ENCODE assay signal across 18 mouse cellular contexts in the genomic region with DNA sequence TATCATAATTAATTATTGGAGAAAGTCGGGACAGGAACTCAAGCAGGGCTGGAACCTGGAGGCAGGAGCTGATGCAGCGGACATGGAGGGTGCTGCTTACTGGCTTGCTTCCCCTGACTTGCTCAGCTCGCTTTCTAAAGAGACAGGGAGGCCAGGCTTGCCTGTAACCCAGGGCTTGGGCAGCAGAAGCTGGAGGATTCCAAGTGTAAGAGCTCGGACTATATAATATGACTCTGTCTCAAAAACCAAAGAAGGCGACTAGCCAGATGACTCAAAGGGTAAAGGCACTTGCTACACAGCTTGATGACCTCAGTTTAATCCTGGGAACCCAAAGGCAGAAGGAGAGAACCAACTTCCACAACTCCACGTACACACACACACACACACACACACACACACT. TPM values are rescaled to one million over a fixed set of nuclear protein-coding genes. Genes with fewer than 3 reads are reported as not detected.
DNase-seq lines count a peak whose midpoint lies in the region; ATAC-seq and TF ChIP-seq lines count a peak whose summit lies in the region.
"Had no signal": no experiment of that assay in that cellular context is flagged by ENCODE, and none has a peak within 500 bp of the region (broad histone marks: within the 10 kb centered on the region; RNA-seq: fewer than 3 reads in every experiment).

No protein-coding gene starts in this region.

- H3K9me3 ChIP-seq in hindbrain, embryonic 12.5 days (replicated peaks), result no peaks in the 10 kb centered on the region
- no peaks in the 10 kb centered on the region for H3K9me3 ChIP-seq in hindbrain, postnatal 0 days (ENCODE audit: low read length)
- H3K9me3 ChIP-seq in forebrain, embryonic 14.5 days (replicated peaks; ENCODE audit: control insufficient read depth, low read length), result no peaks in the 10 kb centered on the region
- H3K9me3 ChIP-seq: megakaryocyte, embryonic 14.5 days had no signal

- no peak for ATAC-seq in hindbrain, embryonic 12.5 days (ENCODE audit: low FRiP score)
- no peak for ATAC-seq in hindbrain, postnatal 0 days
- peak; percentile 27; the same call in 1 of the 2 replicates for ATAC-seq in forebrain, embryonic 14.5 days
- ATAC-seq: lung, postnatal 0 days had no signal

- H3K4me2 ChIP-seq in hindbrain, embryonic 12.5 days (replicated peaks), result no peak overlapping the region
- no peak overlapping the region for H3K4me2 ChIP-seq in hindbrain, postnatal 0 days (ENCODE audit: low read depth, low read length)
- H3K4me2 ChIP-seq in forebrain, embryonic 14.5 days (ENCODE audit: low read length), result no peak overlapping the region
- H3K4me2 ChIP-seq: liver, embryonic 11.5 days had no signal

- peak; percentile 74 for DNase-seq in heart, adult 11 months
- no peak for DNase-seq in heart, adult 9 months (ENCODE audit: low spot score in 2 of 2)
- no peak for DNase-seq in hindbrain, postnatal 0 days (ENCODE audit: low spot score)
- peak; percentile 64 for DNase-seq in 3T3-L1 (ENCODE audit: low read depth, low spot score)
- DNase-seq in forebrain, embryonic 14.5 days (ENCODE audit: low spot score), result no peak
- DNase-seq in right cerebral cortex, postnatal 4 days, result no peak
- DNase-seq in adrenal gland, postnatal 4 days (ENCODE audit: low spot score in 2 of 2), result no peak
- DNase-seq: cerebellum, adult 2 months; kidney, adult 8-10 months had no signal

- H3K27me3 ChIP-seq in hindbrain, embryonic 12.5 days, result no peaks in the 10 kb centered on the region
- no peaks in the 10 kb centered on the region for H3K27me3 ChIP-seq in hindbrain, postnatal 0 days (ENCODE audit: insufficient read depth, low read length)
- H3K27me3 ChIP-seq in forebrain, embryonic 14.5 days (replicated peaks; ENCODE audit: control insufficient read depth, insufficient read depth, low read length), result no peaks in the 10 kb centered on the region
- H3K27me3 ChIP-seq: megakaryocyte, embryonic 14.5 days had no signal

- 0 out of 2 replicates have a peak overlapping the region, but pooled peaks have one; percentile 18 for H3K27ac ChIP-seq in hindbrain, embryonic 12.5 days
- no peak overlapping the region for H3K27ac ChIP-seq in hindbrain, postnatal 0 days
- H3K27ac ChIP-seq in forebrain, embryonic 14.5 days (ENCODE audit: low read depth, low read length), result peak overlapping the region; percentile 56; the same call in 1 of the 2 replicates

- no peak overlapping the region for H3K4me3 ChIP-seq in hindbrain, embryonic 12.5 days
- no peak overlapping the region for H3K4me3 ChIP-seq in hindbrain, postnatal 0 days (ENCODE audit: low read length)
- H3K4me3 ChIP-seq in forebrain, embryonic 14.5 days (ENCODE audit: low read depth, low read length), result no peak overlapping the region
- H3K4me3 ChIP-seq: megakaryocyte, embryonic 14.5 days had no signal

- H3K36me3 ChIP-seq in hindbrain, embryonic 12.5 days, result no peaks in the 10 kb centered on the region
- H3K36me3 ChIP-seq in hindbrain, postnatal 0 days (ENCODE audit: insufficient read depth, low read length), result no peaks in the 10 kb centered on the region
- H3K36me3 ChIP-seq in forebrain, embryonic 14.5 days (ENCODE audit: control insufficient read depth, insufficient read depth, low read length), result no peaks in the 10 kb centered on the region

- peaks cover 4% of the 10 kb centered on the region; the same call in 1 of the 2 replicates for H3K4me1 ChIP-seq in hindbrain, embryonic 12.5 days
- H3K4me1 ChIP-seq in hindbrain, postnatal 0 days (ENCODE audit: insufficient read depth, low read length), result no peaks in the 10 kb centered on the region
- peaks cover 10% of the 10 kb centered on the region; the same call in 1 of the 2 replicates for H3K4me1 ChIP-seq in forebrain, embryonic 14.5 days (ENCODE audit: control insufficient read depth, insufficient read depth, low read length)

- no peak overlapping the region for H3K9ac ChIP-seq in hindbrain, embryonic 12.5 days
- H3K9ac ChIP-seq in hindbrain, postnatal 0 days (replicated peaks; ENCODE audit: low read length), result no peak overlapping the region
- H3K9ac ChIP-seq in forebrain, embryonic 14.5 days (ENCODE audit: low read length), result no peak overlapping the region

- no peak for TF ChIP-seq CTCF in hindbrain, postnatal 0 days (IDR thresholded peaks at IDR 0.05; ENCODE audit: low read depth)

- WGBS in hindbrain, embryonic 12.5 days, result 65% methylated on average over 6 of the region's 6 CpGs
- WGBS in hindbrain, postnatal 0 days, result 54% methylated on average over 6 of the region's 6 CpGs
- 56% methylated on average over 6 of the region's 6 CpGs for WGBS in forebrain, embryonic 14.5 days

RNA-seq across cellular contexts. Expression of a gene that starts 22.9 kb away (rescaled TPM):
- 5.4 and 5.6 TPM in 2 replicates for polyA plus RNA-seq in hindbrain, embryonic 12.5 days (2016; fragmentation: Nextera tagmentation; extraction: Ambion mirVana)
- total RNA-seq in hindbrain, postnatal 0 days (2014; rRNA removed), result 3.2 and 4.3 TPM in 2 replicates
- 1.9 and 2.4 TPM in 2 replicates for polyA plus RNA-seq in hindbrain, postnatal 0 days (2015; fragmentation: Nextera tagmentation; extraction: Ambion mirVana)
- 4.2 and 5.1 TPM in 2 replicates for polyA plus RNA-seq in forebrain, embryonic 14.5 days (2014; fragmentation: Nextera tagmentation; extraction: Ambion mirVana)
- total RNA-seq in adrenal gland, postnatal 4 days (2021), result 1 to 10 TPM; 1.2 to 1.5 TPM
- total RNA-seq: hematopoietic stem cell, adult 5-6 weeks had no signal
- polyA plus RNA-seq: liver, embryonic 11.5 days had no signal

RNA-seq across cellular contexts. Expression of a gene that starts 25.2 kb away (rescaled TPM):
- 65.8 and 72.1 TPM in 2 replicates for polyA plus RNA-seq in hindbrain, embryonic 12.5 days (2016; fragmentation: Nextera tagmentation; extraction: Ambion mirVana)
- 91.1 and 101 TPM in 2 replicates for total RNA-seq in hindbrain, postnatal 0 days (2014; rRNA removed)
- 48.2 TPM in 2 replicates for polyA plus RNA-seq in hindbrain, postnatal 0 days (2015; fragmentation: Nextera tagmentation; extraction: Ambion mirVana)
- polyA plus RNA-seq in forebrain, embryonic 14.5 days (2014; fragmentation: Nextera tagmentation; extraction: Ambion mirVana), result 40.7 and 53.0 TPM in 2 replicates
- 100 to 1,000 TPM; 180 to 183 TPM for total RNA-seq in adrenal gland, postnatal 4 days (2021)

RNA-seq across cellular contexts. Expression of a gene that starts 32.4 kb away (rescaled TPM):
- polyA plus RNA-seq in hindbrain, embryonic 12.5 days (2016; fragmentation: Nextera tagmentation; extraction: Ambion mirVana), result 0.26 TPM in 1 of 2 replicates, not detected in the other
- not detected in 2 replicates for total RNA-seq in hindbrain, postnatal 0 days (2014; rRNA removed)
- polyA plus RNA-seq in hindbrain, postnatal 0 days (2015; fragmentation: Nextera tagmentation; extraction: Ambion mirVana), result 0.18 and 0.21 TPM in 2 replicates
- polyA plus RNA-seq in forebrain, embryonic 14.5 days (2014; fragmentation: Nextera tagmentation; extraction: Ambion mirVana), result 0.20 TPM in 1 of 2 replicates, not detected in the other
- under 1 TPM; 0.25 to 0.28 TPM for total RNA-seq in adrenal gland, postnatal 4 days (2021)
- total RNA-seq: hematopoietic stem cell, adult 5-6 weeks; left cerebral cortex, adult 18-20 months had no signal
- polyA plus RNA-seq: large intestine, adult 2 months; neural tube, embryonic 11.5 days; stomach, embryonic 14.5 days had no signal

Comparison
In these comparisons a context has a peak if more than half of its experiments do, and no peak if none do; other contexts are left out.
1. DNase-seq: peak in heart, adult 11 months (single experiment) and 3T3-L1 (single experiment); none in heart, adult 9 months (0 of 2), hindbrain, postnatal 0 days (single experiment), forebrain, embryonic 14.5 days (single experiment), right cerebral cortex, postnatal 4 days (single experiment) and adrenal gland, postnatal 4 days (0 of 2).